9 mouse cellular contexts compared by ENCODE assay signal in genomic region chr15:103087204-103087603, GRCm38 (mm10).
DNase-seq lines count a peak whose midpoint lies in the region; ATAC-seq lines count a peak whose summit lies in the region.
"Had no signal": no experiment of that assay in that cellular context is flagged by ENCODE, and none has a peak within 500 bp of the region (broad histone marks: within the 10 kb centered on the region; RNA-seq: fewer than 3 reads in every experiment).

No protein-coding gene starts in this region.

- H3K27me3 ChIP-seq in hindbrain, embryonic 12.5 days = peaks cover 95% of the 10 kb centered on the region
- H3K27me3 ChIP-seq in hindbrain, embryonic 11.5 days (ENCODE audit: control insufficient read depth, insufficient read depth, low read length) = peaks cover 60% of the 10 kb centered on the region
- peaks cover 16% of the 10 kb centered on the region for H3K27me3 ChIP-seq in kidney, embryonic 16.5 days (ENCODE audit: insufficient read depth, low read length)
- 0 out of 2 replicates have a peak, but pooled peaks cover 8% of the 10 kb centered on the region for H3K27me3 ChIP-seq in neural tube, embryonic 15.5 days (replicated peaks)

- ATAC-seq in hindbrain, embryonic 12.5 days (ENCODE audit: low FRiP score) = peak; percentile 69
- no peak for ATAC-seq in hindbrain, embryonic 11.5 days (ENCODE audit: low FRiP score)
- peak; percentile 60 for ATAC-seq in kidney, embryonic 16.5 days (ENCODE audit: low FRiP score, low TSS enrichment)
- ATAC-seq in neural tube, embryonic 15.5 days (ENCODE audit: low FRiP score) = peak; percentile 33; the same call in 1 of the 2 replicates

- H3K4me1 ChIP-seq in hindbrain, embryonic 12.5 days = peaks cover 19% of the 10 kb centered on the region
- 0 out of 2 replicates have a peak, but pooled peaks cover 5% of the 10 kb centered on the region for H3K4me1 ChIP-seq in hindbrain, embryonic 11.5 days (replicated peaks; ENCODE audit: control insufficient read depth, insufficient read depth, low read length)
- H3K4me1 ChIP-seq in kidney, embryonic 16.5 days (ENCODE audit: insufficient read depth, low read length) = peaks cover 34% of the 10 kb centered on the region
- H3K4me1 ChIP-seq in neural tube, embryonic 15.5 days = peaks cover 64% of the 10 kb centered on the region

- intact Hi-C loops in gastrocnemius, postnatal 36 days (cut with DNase I) = no loop called here

- peak overlapping the region; percentile 76; the same call in 1 of the 2 replicates for H3K27ac ChIP-seq in hindbrain, embryonic 12.5 days
- no peak overlapping the region for H3K27ac ChIP-seq in hindbrain, embryonic 11.5 days (ENCODE audit: low read depth, low read length)
- no peak overlapping the region for H3K27ac ChIP-seq in kidney, embryonic 16.5 days (ENCODE audit: low read length)
- peak overlapping the region; percentile 72 for H3K27ac ChIP-seq in neural tube, embryonic 15.5 days (replicated peaks)
- H3K27ac ChIP-seq: midbrain, embryonic 12.5 days had no signal

- H3K9ac ChIP-seq in hindbrain, embryonic 12.5 days = no peak overlapping the region
- no peak overlapping the region for H3K9ac ChIP-seq in hindbrain, embryonic 11.5 days (ENCODE audit: low read depth, low read length)
- H3K9ac ChIP-seq in kidney, embryonic 16.5 days (replicated peaks; ENCODE audit: low read length) = no peak overlapping the region
- H3K9ac ChIP-seq in neural tube, embryonic 15.5 days (replicated peaks) = no peak overlapping the region
- H3K9ac ChIP-seq: midbrain, embryonic 12.5 days had no signal

- H3K36me3 ChIP-seq in hindbrain, embryonic 12.5 days = no peaks in the 10 kb centered on the region
- H3K36me3 ChIP-seq in hindbrain, embryonic 11.5 days (ENCODE audit: control insufficient read depth, insufficient read depth, low read length) = no peaks in the 10 kb centered on the region
- H3K36me3 ChIP-seq in kidney, embryonic 16.5 days (ENCODE audit: insufficient read depth, low read length) = no peaks in the 10 kb centered on the region
- H3K36me3 ChIP-seq in neural tube, embryonic 15.5 days = no peaks in the 10 kb centered on the region
- H3K36me3 ChIP-seq: midbrain, embryonic 12.5 days had no signal

- no peak overlapping the region for H3K4me3 ChIP-seq in hindbrain, embryonic 12.5 days
- H3K4me3 ChIP-seq in hindbrain, embryonic 11.5 days (ENCODE audit: low read depth, low read length) = no peak overlapping the region
- H3K4me3 ChIP-seq in kidney, embryonic 16.5 days (ENCODE audit: low read length) = no peak overlapping the region
- H3K4me3 ChIP-seq in neural tube, embryonic 15.5 days (replicated peaks) = no peak overlapping the region

- H3K9me3 ChIP-seq in hindbrain, embryonic 12.5 days (replicated peaks) = no peaks in the 10 kb centered on the region
- H3K9me3 ChIP-seq in hindbrain, embryonic 11.5 days (ENCODE audit: control insufficient read depth, low read length) = no peaks in the 10 kb centered on the region
- H3K9me3 ChIP-seq in kidney, embryonic 16.5 days (ENCODE audit: low read length) = no peaks in the 10 kb centered on the region
- H3K9me3 ChIP-seq in neural tube, embryonic 15.5 days (replicated peaks) = no peaks in the 10 kb centered on the region
- H3K9me3 ChIP-seq: midbrain, embryonic 12.5 days had no signal

- WGBS in hindbrain, embryonic 12.5 days = 10% methylated on average over 4 of the region's 4 CpGs
- WGBS in hindbrain, embryonic 11.5 days = 30% methylated on average over 4 of the region's 4 CpGs
- 29% methylated on average over 4 of the region's 4 CpGs for WGBS in kidney, embryonic 16.5 days
- WGBS in neural tube, embryonic 15.5 days = 8% methylated on average over 4 of the region's 4 CpGs

- 0 out of 2 replicates have a peak overlapping the region, but pooled peaks have one; percentile 56 for H3K4me2 ChIP-seq in hindbrain, embryonic 12.5 days (replicated peaks)
- no peak overlapping the region for H3K4me2 ChIP-seq in hindbrain, embryonic 11.5 days (replicated peaks; ENCODE audit: low read depth, low read length)
- no peak overlapping the region for H3K4me2 ChIP-seq in kidney, embryonic 16.5 days (replicated peaks; ENCODE audit: low read depth, low read length)
- no peak overlapping the region for H3K4me2 ChIP-seq in neural tube, embryonic 15.5 days

- no peak for DNase-seq in hindbrain, embryonic 11.5 days (ENCODE audit: low spot score)
- peak; percentile 88 for DNase-seq in adipocyte (ENCODE audit: low spot score)
- peak; percentile 60 to 66 for DNase-seq in gastrocnemius, postnatal 36 days
- DNase-seq in spleen, postnatal 36 days (ENCODE audit: low spot score in 2 of 2) = no peak
- no peak for DNase-seq in embryo, embryonic 10 days (ENCODE audit: low spot score)

Comparison
In these comparisons a context has a peak if more than half of its experiments do, and no peak if none do; other contexts are left out.
1. H3K27ac ChIP-seq: peak in hindbrain, embryonic 12.5 days (single experiment) and neural tube, embryonic 15.5 days (single experiment); none in hindbrain, embryonic 11.5 days (single experiment) and kidney, embryonic 16.5 days (single experiment).
2. DNase-seq: peak in adipocyte (single experiment) and gastrocnemius, postnatal 36 days (2 of 2); none in hindbrain, embryonic 11.5 days (single experiment), spleen, postnatal 36 days (0 of 2) and embryo, embryonic 10 days (single experiment).